Mouse (Mus musculus): ENCODE results near the gene Tmem208. TPM values are rescaled to one million over a fixed set of nuclear protein-coding genes. Genes with fewer than 3 reads are reported as not detected.

The Tmem208 gene
- 108 and 115 TPM in 2 replicates for polyA plus RNA-seq (2014; fragmentation: Nextera tagmentation; extraction: Ambion mirVana)

DNA sequence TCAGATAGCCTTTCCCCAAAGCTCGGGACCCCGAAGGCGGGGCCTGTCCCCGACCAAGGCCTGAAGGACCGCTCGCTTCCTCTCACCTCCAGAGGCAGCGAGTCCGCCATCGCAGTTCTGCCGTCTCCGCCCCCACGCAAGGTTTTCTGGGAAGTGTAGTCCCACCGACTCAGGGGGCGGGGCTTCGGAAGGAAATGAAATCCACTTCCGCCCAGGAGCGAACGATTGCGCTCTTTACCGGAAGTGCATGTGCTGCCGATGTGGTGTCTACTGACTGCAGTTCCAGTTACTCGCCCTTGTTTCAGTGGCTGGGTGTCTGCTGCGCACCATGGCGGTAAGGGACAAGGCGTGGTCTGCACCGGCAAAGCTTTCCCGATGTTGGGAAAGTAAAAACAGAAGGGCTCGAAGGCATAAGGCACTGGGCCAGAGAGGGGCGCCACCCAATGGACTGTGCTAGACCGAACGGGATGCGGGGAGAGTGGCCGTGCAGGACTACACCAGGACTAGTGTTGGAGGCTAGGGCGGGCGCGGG lies at the start of gene Tmem208, which contains the start of gene Lrrc29:
Gene Tmem208 (plus strand): TSS at position 214 of the 532 bp plus-strand sequence.
Gene Lrrc29 (minus strand): TSS at position 138 of the 532 bp plus-strand sequence.
- Histone ChIP-seq H3K4me2 (peak within 1 kb of the TSS; percentile 80), H3K27ac (ENCODE audit: low read depth) (peak within 1 kb of the TSS; percentile 80), H3K4me3 (ENCODE audit: low read depth, low read length) (peak within 1 kb of the TSS; percentile 83), H3K9ac (peak within 1 kb of the TSS; percentile 69), H3K4me1 (ENCODE audit: insufficient read depth) (peaks cover 13% of the 10 kb centered on the region; the same call in 1 of the 2 replicates), H3K9me3 (ENCODE audit: low read depth, low read length) (no peaks in the 10 kb centered on the region), H3K27me3 (ENCODE audit: insufficient read depth, low read length) (no peaks in the 10 kb centered on the region), H3K36me3 (ENCODE audit: insufficient read depth) (peaks cover 52% of the 10 kb centered on the region)
- ATAC-seq (ENCODE audit: insufficient read depth): peak; percentile 92
- under 1% methylated on average over 36 of the region's 36 CpGs for WGBS
- TF ChIP-seq CTCF (IDR thresholded peaks at IDR 0.05; ENCODE audit: low read depth): peak; percentile 70
- peak; percentile 99 for DNase-seq

GRCm38 (mm10) chr8:105278911-105279334 lies 47.2 kb upstream of the Tmem208 start:
- Histone ChIP-seq H3K4me2 (peak overlapping the region; percentile 47), H3K36me3 (ENCODE audit: insufficient read depth) (peaks cover 13% of the 10 kb centered on the region; the same call in 1 of the 2 replicates), H3K4me3 (ENCODE audit: low read depth, low read length) (peak overlapping the region; percentile 23; the same call in 1 of the 2 replicates), H3K27ac (ENCODE audit: low read depth) (no peak overlapping the region), H3K9ac (no peak overlapping the region), H3K9me3 (ENCODE audit: low read depth, low read length) (no peaks in the 10 kb centered on the region), H3K4me1 (ENCODE audit: insufficient read depth) (peaks cover 3% of the 10 kb centered on the region; the same call in 1 of the 2 replicates), H3K27me3 (ENCODE audit: insufficient read depth, low read length) (peaks cover 65% of the 10 kb centered on the region)
- DNase-seq (peak; percentile 71), ATAC-seq (ENCODE audit: insufficient read depth) (peak; percentile 50)
- peak; percentile 45; the same call in 1 of the 2 replicates for TF ChIP-seq CTCF (IDR thresholded peaks at IDR 0.05; ENCODE audit: low read depth)
- 6% methylated on average over 28 of the region's 28 CpGs for WGBS

GRCm38 (mm10) chr8:105280567-105280966 lies 45.6 kb upstream of the Tmem208 start:
- DNase-seq: no peak
- Histone ChIP-seq H3K9ac (no peak overlapping the region), H3K4me2 (no peak overlapping the region), H3K27me3 (ENCODE audit: insufficient read depth, low read length) (peaks cover 49% of the 10 kb centered on the region), H3K36me3 (ENCODE audit: insufficient read depth) (peaks cover 13% of the 10 kb centered on the region; the same call in 1 of the 2 replicates), H3K4me1 (ENCODE audit: insufficient read depth) (peaks cover 3% of the 10 kb centered on the region; the same call in 1 of the 2 replicates), H3K9me3 (ENCODE audit: low read depth, low read length) (no peaks in the 10 kb centered on the region), H3K4me3 (ENCODE audit: low read depth, low read length) (no peak overlapping the region), H3K27ac (ENCODE audit: low read depth) (no peak overlapping the region)
- TF ChIP-seq CTCF (IDR thresholded peaks at IDR 0.05; ENCODE audit: low read depth): no peak
- 72% methylated on average over 3 of the region's 3 CpGs for WGBS
- ATAC-seq (ENCODE audit: insufficient read depth): no peak

- ATAC-seq (ENCODE audit: insufficient read depth) (peak; percentile 25; the same call in 1 of the 2 replicates), DNase-seq (peak; percentile 83)
- H3K9me3 ChIP-seq (ENCODE audit: low read depth, low read length): no peaks in the 10 kb centered on the region
- H3K36me3 ChIP-seq (ENCODE audit: insufficient read depth): peaks cover 13% of the 10 kb centered on the region; the same call in 1 of the 2 replicates
- peaks cover 3% of the 10 kb centered on the region; the same call in 1 of the 2 replicates for H3K4me1 ChIP-seq (ENCODE audit: insufficient read depth)
- WGBS: 51% methylated on average over 12 of the region's 12 CpGs
- no peak for TF ChIP-seq CTCF (IDR thresholded peaks at IDR 0.05; ENCODE audit: low read depth)
- no peak overlapping the region for H3K27ac ChIP-seq (ENCODE audit: low read depth)
- H3K27me3 ChIP-seq (ENCODE audit: insufficient read depth, low read length): peaks cover 36% of the 10 kb centered on the region
- H3K4me3 ChIP-seq (ENCODE audit: low read depth, low read length): no peak overlapping the region
- no peak overlapping the region for H3K9ac ChIP-seq
- no peak overlapping the region for H3K4me2 ChIP-seq
These were observed 44.3 kb upstream of the Tmem208 start for GRCm38 (mm10) chr8:105281821-105282220.

DNA sequence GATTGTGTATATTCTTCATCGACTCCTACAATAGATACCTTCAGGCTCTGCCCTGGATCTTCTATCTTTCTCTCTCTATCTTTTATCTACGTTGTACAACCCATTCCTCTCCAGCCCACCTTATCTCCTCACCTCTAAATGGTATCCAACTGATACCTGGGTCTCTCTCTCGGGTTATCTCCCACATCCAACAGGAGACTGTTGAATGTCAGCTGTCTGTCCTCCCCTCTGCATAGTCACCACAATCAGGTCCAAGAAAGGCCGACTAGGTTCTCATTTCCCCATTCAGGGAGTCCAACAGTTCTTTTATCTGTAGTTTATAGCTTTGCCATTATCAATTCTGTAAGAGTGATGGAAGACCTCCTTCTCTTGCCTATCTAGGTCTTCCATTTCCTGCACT lies 43.9 kb upstream of the Tmem208 start:
- H3K9me3 ChIP-seq (ENCODE audit: low read depth, low read length): no peaks in the 10 kb centered on the region
- no peak for DNase-seq
- H3K27ac ChIP-seq (ENCODE audit: low read depth): no peak overlapping the region
- H3K9ac ChIP-seq: no peak overlapping the region
- ATAC-seq (ENCODE audit: insufficient read depth): no peak
- H3K4me1 ChIP-seq (ENCODE audit: insufficient read depth): peaks cover 3% of the 10 kb centered on the region; the same call in 1 of the 2 replicates
- H3K4me3 ChIP-seq (ENCODE audit: low read depth, low read length): no peak overlapping the region
- TF ChIP-seq CTCF (IDR thresholded peaks at IDR 0.05; ENCODE audit: low read depth): no peak
- peaks cover 32% of the 10 kb centered on the region for H3K27me3 ChIP-seq (ENCODE audit: insufficient read depth, low read length)
- peaks cover 13% of the 10 kb centered on the region; the same call in 1 of the 2 replicates for H3K36me3 ChIP-seq (ENCODE audit: insufficient read depth)
- no peak overlapping the region for H3K4me2 ChIP-seq
- WGBS: 77% methylated on average over 4 of the region's 4 CpGs

GRCm38 (mm10) chr8:105283074-105283473 lies 43.1 kb upstream of the Tmem208 start:
- WGBS: 32% methylated on average over 23 of the region's 23 CpGs
- H3K27me3 ChIP-seq (ENCODE audit: insufficient read depth, low read length): peaks cover 23% of the 10 kb centered on the region
- no peak overlapping the region for H3K27ac ChIP-seq (ENCODE audit: low read depth)
- H3K36me3 ChIP-seq (ENCODE audit: insufficient read depth): peaks cover 13% of the 10 kb centered on the region; the same call in 1 of the 2 replicates
- H3K4me3 ChIP-seq (ENCODE audit: low read depth, low read length): no peak overlapping the region
- peaks cover 3% of the 10 kb centered on the region for H3K4me1 ChIP-seq (ENCODE audit: insufficient read depth)
- peak; percentile 29 for ATAC-seq (ENCODE audit: insufficient read depth)
- no peak overlapping the region for H3K4me2 ChIP-seq
- H3K9ac ChIP-seq: no peak overlapping the region
- peak; percentile 81 for DNase-seq
- peak; percentile 92 for TF ChIP-seq CTCF (IDR thresholded peaks at IDR 0.05; ENCODE audit: low read depth)
- no peaks in the 10 kb centered on the region for H3K9me3 ChIP-seq (ENCODE audit: low read depth, low read length)

- Histone ChIP-seq H3K4me3 (ENCODE audit: low read depth, low read length) (no peak overlapping the region), H3K9me3 (ENCODE audit: low read depth, low read length) (no peaks in the 10 kb centered on the region), H3K36me3 (ENCODE audit: insufficient read depth) (peaks cover 11% of the 10 kb centered on the region; the same call in 1 of the 2 replicates), H3K27ac (ENCODE audit: low read depth) (no peak overlapping the region), H3K27me3 (ENCODE audit: insufficient read depth, low read length) (peaks cover 9% of the 10 kb centered on the region), H3K4me1 (ENCODE audit: insufficient read depth) (no peaks in the 10 kb centered on the region; the same call in 1 of the 2 replicates), H3K9ac (no peak overlapping the region), H3K4me2 (no peak overlapping the region)
- no peak for ATAC-seq (ENCODE audit: insufficient read depth)
- WGBS: 44% methylated on average over 12 of the region's 12 CpGs
- no peak for TF ChIP-seq CTCF (IDR thresholded peaks at IDR 0.05; ENCODE audit: low read depth)
- DNase-seq: no peak
These were observed 40.6 kb upstream of the Tmem208 start for GRCm38 (mm10) chr8:105285514-105285913.

Data from lung, embryonic 14.5 days (tissue).